Mouse (Mus musculus) CH12F3 (cell line): Measurements from ENCODE around the gene Slc15a4.

Experiments
- in situ Hi-C: fragments of 300-500 bp; cut with MboI; formaldehyde crosslinking; loops from 2 replicates; pipeline ENCODE4 v1.14.3; 2020; ENCODE audit warnings: low sequenced_read_pairs

The Slc15a4 gene

DNA sequence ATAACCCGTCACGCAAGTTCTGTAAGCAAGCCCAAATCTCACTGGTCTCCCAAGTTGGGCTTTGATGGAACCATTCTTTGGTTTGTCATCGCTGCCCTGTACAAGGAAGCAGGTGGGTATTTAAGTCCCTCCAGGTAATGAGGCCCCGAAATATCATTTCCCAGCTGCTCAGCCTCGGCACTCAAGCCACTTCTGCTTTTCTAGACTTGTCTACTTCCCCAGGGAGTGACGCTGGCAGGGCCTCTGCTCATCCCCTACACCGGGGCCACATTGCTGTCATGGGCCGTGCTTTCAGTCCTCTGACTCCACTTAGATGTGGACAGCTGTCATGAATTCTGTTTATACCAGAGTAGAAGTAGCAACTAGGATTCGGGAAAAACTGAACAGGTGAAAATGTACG, 11.6 kb downstream of the Slc15a4 start:
- in situ Hi-C loops: loop anchor here (25.0 kb wide), 1 partner anchor 1391 kb away; the partner anchor contains the start of genes Ran and Stx2

DNA sequence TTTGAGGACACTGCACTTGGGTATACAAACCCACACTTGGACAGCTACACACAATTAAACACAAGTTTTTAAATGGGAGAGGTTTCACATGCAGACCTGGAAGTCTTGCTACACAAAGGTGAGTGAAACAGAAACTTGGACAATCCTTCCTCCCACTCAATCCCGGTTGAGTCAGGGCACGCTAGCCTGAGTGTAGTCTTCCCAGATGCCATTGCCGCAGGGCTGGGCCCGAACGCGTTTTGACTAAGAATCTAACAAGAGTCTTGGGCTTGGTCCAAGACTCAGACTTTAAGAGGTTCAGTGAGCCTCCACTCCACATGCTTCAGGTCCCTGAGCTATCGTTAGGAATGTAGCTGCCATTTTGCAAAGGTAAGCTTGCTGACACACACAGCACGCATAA, 12.3 kb downstream of the Slc15a4 start:
- in situ Hi-C loops: loop anchor here (25.0 kb wide), 1 partner anchor 1392 kb away; the partner anchor contains the start of genes Ran and Stx2

DNA sequence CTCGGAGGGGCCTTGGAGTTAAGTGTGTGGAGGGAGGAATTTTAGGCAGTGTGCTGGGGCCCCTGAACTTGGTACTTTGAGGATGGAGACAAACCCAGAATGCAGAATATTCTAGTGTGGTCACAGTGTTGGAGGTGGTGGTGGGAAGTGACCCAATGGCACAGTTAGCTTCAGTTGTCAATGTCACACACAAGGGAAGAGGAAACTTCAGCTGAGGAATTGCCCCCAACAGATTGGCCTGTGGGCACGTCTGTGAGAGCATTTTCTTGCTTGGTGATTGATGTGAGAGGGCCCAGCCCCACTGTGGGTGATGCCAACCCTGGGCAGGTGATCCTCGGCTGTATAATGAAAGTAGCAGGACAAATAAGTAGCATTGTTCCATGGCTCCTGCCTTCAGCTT, 13.9 kb downstream of the Slc15a4 start:
- in situ Hi-C loops: loop anchor here (25.0 kb wide), 1 partner anchor 1393 kb away; the partner anchor contains the start of genes Ran and Stx2

DNA sequence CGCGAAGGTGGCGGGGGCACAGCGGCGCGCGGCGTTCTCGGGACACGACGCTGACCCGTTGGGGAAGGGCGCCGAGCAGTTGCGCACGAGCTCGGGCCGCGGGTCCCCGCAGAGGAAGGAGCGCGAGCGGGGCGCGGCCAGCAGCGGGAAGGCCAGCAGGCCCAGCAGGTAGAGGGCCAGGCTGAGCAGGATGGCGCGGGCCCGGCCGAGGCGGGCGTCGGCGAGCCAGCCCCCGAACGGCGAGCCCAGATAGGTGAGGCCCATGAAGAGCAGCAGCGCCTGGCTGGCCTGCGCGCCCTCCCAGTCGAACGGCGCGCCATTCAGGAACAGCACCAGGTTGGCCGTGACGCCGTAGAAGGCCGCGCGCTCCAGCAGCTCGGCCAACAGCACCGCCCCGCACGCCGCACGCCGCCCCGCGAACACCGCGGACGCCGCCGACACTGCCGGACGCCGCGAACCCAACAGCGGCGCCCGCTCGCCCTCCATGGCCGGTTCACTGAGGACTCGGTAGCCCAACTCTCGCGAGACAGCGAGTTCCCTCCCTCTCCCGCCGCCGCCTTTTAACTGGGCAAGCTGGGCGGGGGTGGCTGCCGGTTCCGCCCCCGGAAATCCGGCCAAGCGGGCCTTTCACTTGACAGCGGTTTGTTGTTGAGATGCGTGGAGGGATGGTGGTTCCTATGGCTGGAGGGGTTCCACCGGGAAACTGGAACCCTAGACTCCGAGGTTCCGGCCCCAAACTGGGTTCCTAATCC, 15.6 kb downstream of the Slc15a4 start:
- in situ Hi-C loops: loop anchor here (25.0 kb wide), 1 partner anchor 1395 kb away; the partner anchor contains the start of genes Ran and Stx2

DNA sequence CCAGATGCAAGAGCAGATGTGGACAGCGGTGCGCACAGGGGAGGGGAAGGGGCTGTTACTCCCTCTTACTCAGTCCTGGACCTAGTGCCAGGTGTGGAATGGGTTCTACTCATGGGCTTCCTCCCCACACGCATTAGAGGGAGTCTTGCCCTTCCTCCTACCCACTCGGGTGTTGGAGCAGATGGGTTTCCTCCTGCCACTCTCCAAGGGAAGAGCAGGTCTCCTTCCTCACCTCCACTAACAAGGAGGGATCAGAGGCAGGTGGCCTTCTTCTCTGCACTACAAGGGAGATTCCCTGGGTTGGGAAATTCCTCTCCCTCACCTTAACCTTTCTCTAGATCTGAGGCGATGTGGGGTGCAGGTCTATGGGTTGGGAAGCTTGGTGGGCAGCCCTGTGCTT, 16.5 kb downstream of the Slc15a4 start:
- in situ Hi-C loops: loop anchor here (25.0 kb wide), 1 partner anchor 1396 kb away; the partner anchor contains the start of genes Ran and Stx2

DNA sequence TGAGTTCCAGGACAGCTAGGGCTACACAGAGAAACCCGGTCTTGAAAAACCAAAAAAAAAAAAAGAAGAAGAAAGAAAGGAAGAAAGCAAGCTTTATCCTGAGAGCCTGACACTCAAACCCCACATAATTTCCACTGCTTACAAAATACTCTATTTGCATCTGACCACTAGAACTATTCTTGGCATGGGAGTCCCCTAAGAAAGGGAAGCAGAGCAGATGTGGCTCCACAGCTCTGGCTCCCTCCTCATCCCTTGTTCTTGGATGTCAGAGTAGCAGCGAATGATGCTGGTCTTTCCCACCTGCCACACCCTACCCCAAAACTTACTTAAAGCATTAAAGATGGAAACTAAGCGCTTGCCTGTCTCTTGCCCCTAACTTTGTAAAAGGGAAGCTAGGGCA, 17.2 kb downstream of the Slc15a4 start:
- in situ Hi-C loops: loop anchor here (25.0 kb wide), 1 partner anchor 1397 kb away; the partner anchor contains the start of genes Ran and Stx2

DNA sequence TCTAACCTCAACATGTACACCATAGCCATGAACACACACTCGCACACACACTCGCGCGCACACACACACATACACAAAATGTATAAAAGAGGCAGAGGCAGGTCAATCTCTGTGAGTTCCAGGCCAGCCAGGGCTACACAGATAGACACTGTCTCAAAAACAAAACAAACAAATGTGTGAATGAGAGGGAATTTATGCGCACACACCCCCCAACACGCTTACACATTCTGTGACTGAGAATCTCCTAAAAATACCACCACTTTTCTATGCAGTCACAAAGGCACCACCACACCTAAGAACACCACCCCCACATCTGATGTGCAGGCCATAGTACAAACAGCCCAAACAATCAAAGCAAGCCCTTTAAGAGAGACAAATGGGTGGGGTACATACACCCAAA, 20.3 kb downstream of the Slc15a4 start:
- in situ Hi-C loops: loop anchor here (25.0 kb wide), 1 partner anchor 1400 kb away; the partner anchor contains the start of genes Ran and Stx2

DNA sequence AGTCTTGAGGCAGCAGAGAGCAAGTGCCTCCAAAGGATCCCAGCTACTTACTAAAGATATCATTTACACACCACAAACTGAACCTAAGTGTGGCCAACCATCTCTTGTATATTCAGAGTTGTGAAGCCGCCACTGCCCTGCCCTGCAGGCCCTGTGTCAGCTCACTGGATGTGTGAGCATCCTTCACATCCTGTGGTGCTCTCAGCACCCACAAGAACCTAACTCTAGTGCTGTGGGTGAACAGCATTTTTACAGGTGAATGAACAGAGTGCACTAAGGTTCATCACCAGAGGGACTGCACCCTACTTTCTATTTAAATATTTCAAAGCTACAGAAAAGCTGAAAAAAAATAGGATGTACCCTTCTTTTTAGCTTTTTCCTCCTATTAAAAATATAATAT, 20.8 kb downstream of the Slc15a4 start:
- in situ Hi-C loops: loop anchor here (25.0 kb wide), 1 partner anchor 1400 kb away; the partner anchor contains the start of genes Ran and Stx2

DNA sequence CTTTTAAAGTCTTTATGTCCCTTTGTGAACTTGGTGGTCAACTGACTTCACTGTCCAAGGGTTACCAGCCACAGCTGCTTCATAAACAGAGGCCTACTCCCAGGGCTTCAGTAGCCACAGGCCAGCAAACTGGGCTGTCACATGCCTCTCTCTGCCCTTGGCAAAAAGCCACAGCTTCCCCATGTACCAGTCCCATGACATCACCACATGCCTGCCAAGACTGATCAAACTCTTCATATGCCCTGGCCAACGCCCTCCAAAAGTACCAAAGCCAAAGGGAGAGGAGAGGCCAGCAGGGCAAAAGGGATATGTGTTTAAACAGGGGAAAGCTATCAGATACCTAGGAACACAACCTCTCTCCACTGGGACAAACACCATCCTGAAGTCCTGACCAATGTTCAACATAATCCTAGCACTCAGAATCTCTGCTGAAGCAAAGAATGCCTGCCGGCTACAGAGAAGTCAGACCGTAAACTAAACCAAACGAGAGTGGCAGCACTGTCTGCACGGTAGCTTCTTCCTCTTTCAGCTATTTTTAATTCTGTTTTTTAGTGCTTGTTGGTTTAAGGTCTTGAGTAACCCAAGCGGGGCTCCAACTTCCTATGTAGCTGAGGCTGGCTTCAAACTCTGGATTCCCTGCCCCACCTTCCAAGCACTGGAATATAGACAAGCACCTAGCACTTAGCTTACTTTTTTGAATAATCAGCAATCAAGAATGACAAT, 21.7 kb downstream of the Slc15a4 start:
- in situ Hi-C loops: loop anchor here (25.0 kb wide), 1 partner anchor 1401 kb away; the partner anchor contains the start of genes Ran and Stx2

DNA sequence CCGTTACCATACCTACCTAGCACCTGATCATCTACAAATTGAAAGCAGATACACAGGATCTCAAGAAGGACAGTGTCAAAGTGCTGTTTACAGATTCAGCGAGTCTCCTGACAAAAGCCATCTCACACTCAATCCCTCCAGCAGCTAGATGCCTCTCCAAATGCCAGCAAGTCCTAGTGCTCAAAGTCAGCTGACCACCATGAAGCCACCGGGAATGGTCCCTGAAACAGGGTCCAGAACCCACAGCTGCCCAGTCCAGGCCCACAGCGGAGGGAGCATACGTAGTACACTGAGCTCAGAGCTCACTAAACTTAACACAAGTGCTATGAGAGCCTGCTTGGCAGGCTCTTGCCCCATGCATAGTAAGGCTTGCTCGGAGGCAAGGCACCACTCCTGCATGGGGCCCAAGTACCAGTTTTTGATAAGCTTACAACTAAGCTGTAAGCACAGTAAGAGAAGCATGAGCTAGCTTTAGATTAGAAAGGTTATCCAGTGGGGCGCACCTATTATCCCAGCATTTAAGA, 23.4 kb downstream of the Slc15a4 start:
- in situ Hi-C loops: loop anchor here (25.0 kb wide), 1 partner anchor 1403 kb away; the partner anchor contains the start of genes Ran and Stx2

DNA sequence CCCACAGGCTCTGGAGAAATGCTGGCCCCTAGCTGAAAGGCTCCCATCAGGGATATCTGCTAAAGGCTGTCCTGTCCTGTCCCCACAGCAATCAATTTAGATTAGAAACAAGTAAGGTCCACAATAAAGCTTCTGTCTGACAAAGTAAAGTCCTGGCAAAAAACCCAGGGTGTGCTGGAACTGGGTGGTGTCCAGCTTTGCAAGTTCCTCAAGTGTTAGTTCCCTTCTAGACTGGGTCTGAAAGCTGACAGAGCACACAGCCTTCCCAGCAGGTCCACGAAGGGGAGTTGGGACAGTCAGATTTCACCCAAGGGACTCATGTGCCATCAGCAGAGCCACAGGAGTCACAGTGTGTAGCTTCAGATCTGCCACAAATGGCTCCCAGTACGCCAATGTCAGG, 25.2 kb downstream of the Slc15a4 start:
- in situ Hi-C loops: loop anchor here (25.0 kb wide), 1 partner anchor 1405 kb away; the partner anchor contains the start of genes Ran and Stx2

DNA sequence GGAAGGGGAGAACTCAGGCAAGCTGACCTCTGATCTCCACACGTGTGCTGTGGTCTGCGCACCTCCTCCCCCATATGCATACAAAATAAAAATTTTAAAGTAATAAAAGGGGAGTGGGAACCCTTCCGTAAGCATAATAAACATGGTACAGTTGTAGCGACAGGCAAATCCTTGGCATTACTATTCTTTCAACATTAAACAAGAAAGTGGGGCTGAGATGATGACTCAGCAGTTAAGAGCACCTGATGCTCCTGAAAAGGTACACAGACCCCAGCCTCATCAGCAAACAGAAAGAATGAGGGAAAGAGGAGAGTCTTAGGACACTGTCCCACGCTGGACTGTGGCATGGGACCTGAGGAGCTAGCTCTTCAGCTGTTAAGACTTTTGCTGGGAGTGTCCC, 29.7 kb downstream of the Slc15a4 start:
- in situ Hi-C loops: loop anchor here (25.0 kb wide), 1 partner anchor 1409 kb away; the partner anchor contains the start of genes Ran and Stx2

DNA sequence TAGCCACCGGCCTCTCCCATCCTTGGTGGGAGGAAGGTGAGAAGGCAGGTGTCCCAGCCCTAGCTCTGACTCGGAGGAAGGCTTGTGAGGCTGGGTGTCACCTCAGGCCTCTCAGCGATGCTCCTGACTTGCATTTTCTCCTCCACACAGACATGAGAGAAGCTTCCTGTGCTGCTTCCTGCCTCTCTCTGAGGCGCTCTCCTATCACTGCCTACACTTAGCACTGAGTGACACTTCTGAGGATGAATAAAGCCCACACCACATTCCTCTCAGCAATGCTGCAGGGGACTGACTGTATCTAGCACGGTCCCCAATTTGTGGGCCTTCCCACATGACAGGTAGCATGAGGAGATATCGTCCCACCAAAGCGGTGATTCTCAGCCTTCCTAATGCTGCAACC, 35.8 kb downstream of the Slc15a4 start:
- in situ Hi-C loops: no loop called here

DNA sequence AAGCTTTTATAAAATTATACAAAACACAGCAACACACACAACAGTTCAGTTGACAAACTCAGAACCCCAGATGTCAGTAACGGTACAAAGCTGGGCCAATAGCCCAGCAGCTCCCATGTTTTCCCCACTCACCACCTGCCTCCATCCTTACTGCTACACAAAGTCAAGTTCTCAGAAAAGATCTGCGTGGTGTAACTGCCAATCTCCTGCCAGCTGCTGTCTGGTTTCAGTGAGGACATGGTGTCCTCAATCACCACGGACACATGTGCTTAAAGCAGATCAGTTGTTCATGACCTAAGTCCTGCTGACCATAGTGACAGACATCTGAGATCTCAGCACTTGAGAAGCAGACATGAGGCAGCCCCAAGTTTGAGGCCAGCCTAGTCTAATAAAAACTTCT, 37.0 kb downstream of the Slc15a4 start:
- in situ Hi-C loops: no loop called here

DNA sequence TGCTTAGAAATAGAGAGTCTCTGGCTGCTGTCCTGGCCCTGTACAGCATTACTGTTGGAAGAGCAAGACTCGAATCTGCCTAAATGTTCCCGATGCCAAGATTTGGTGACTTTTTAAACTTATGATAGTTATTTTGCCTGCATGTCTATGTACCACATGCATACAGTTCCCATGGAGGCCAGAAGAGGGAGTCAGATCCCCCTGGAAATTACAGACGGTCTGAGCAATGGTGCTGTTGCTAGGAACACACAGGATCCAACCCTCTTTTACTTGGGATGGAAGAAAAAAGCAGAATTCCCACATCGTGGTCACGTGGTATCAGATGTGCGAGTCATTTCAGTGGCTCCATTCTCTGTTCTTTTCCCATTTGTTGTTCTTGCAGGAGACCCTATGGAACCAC, 39.8 kb downstream of the Slc15a4 start:
- in situ Hi-C loops: no loop called here

DNA sequence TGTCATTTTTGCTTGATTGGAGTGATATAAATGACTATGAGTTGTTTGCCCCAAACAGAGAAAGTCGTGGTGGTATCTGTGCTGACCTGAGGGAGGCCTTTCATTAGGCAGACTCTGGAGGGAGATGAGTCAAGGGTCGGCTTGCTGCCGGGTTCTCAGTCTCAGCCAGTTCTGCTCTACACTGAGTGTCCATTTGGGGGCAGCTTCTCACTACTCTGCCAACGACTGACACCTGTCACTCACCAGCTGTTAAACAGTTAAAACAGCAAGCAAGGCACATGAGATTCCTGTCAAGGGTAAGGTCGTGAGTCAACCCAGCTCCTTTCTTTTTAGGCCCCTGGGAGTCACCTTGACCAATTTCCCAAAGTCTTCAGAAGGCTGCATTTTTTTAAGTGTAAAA, 40.3 kb downstream of the Slc15a4 start:
- in situ Hi-C loops: no loop called here

DNA sequence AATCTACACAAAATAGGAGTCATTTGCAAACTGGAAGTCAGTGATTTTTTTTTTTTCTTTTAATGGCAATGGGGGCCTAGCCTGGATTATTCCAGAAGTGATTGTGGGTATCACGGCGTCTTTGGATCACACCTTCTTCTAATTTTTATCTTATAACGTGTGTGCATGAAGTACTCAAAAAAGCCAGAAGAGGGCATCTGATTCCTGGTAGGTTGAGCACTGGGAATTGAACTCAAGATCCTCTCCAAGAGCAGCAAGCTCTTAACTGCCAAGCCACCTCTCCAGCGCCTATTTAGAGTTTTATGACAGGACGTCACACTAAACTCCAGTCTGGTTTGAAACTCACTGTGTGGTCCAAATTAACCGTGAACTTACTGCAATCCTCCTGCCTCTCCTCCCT, 44.8 kb downstream of the Slc15a4 start:
- in situ Hi-C loops: no loop called here

DNA sequence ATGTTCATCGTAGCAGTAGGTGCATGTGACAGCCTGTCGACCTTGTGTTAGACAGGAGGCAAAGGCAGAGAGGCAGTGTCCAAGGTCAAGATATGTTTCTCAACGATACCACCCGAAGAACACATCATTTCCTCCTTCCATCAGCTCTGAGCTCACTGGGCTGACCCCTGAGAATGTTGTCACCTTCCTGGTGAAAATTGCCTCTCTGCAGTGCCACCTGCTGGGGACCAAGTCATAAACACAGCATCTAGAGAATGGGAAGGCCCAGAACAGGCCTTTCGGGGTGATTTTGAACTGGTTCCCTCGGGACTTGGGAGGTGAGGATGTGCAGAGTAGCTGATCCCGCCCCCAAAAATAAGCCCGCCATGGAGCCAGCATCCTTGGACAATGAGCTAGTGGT, 49.0 kb downstream of the Slc15a4 start:
- in situ Hi-C loops: no loop called here

DNA sequence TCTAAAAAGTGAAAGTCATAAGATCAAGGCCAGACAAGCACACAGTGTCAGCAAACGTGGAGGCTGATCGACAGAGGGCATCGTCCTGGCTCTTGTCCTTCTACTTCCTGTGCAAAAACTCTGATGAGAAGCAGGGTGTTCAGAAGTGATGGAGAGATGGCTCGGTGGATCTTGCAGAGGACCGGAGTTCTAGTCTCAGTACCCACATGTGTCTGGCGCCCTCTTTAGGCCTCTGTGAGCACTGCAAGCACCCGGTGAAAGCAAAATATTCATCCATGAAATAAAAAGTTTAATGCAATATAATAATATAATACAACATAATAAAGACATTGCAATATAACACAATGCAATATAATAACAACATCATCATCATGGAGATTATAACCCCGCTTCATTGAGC, 55.3 kb downstream of the Slc15a4 start:
- in situ Hi-C loops: no loop called here

DNA sequence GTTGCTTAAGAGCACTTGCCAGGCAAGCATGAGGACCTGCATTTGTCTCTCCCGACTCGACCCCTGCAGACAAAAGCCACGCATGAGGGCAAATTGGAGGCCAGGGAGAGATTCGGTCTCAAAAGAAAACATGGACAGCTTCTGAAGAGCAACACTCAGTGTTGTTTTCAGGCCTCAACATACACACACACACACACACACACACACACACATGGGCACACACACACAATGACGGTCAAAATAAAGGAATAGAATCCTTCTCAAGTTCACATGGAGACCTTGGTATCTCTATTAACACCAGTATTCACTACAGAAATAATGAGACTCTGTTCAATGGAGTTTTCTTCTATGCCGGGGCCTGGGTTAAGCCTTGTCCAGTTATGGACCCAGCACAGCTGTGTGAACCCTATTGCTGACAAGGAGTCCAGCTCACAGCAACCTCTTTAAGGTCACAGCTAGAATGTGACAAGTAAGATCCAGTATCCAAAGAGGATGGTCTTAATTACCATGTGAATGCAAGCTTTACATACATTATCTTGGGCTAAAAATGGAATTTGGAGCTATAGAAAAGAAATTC, 65.4 kb downstream of the Slc15a4 start:
- in situ Hi-C loops: no loop called here

DNA sequence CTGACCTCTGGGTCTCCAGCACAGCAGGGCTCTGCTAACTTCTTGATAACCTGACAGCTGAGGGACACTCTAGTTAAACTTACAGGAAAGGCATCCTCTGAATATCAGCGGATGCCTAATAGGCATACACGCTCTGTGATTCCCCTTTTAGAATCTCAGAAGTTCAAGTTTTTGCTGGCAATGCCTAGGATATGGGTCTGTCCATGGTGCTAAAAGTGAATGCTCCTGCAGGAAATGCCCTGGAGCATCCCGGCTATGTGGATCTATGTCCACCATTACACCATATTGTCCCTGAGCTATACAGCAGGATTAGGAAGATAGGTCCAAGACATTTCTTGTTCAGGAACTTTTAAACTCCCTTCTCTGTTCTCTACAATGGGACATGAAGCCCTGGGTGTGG, 71.6 kb downstream of the Slc15a4 start:
- in situ Hi-C loops: no loop called here
